Mouse (Mus musculus): Measurements from ENCODE around the gene Kcnc3. TPM values are rescaled to one million over a fixed set of nuclear protein-coding genes. Genes with fewer than 3 reads are reported as not detected.

Gene Kcnc3
- polyA plus RNA-seq, 1 experiment from 2014 or later: 0.84 TPM

DNA sequence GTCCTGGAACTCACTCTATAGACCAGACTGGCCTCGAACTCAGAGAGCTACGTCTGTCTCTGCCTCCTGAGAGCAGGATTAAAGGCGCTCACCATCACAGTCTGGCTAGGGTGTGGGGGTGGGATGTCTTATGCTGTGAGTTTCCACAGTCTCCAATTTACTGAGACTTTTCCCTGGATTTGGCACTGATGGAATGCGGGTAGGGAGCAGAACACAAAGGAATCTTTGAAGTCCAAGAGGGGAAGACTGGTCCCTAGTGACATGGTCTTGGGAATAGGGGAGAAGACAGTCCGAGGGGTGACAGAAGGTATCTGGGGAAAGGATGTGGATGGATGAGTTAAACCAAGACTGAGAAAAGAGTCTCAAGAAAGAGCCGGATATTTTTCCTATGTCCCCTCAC, 2.8 kb upstream of the Kcnc3 start:
- H3K4me3 ChIP-seq (replicated peaks): 0 out of 2 replicates have a peak overlapping the region, but pooled peaks have one; percentile 38
- no peaks in the 10 kb centered on the region for H3K9me3 ChIP-seq (replicated peaks)
- peaks cover 45% of the 10 kb centered on the region for H3K4me1 ChIP-seq
- no peaks in the 10 kb centered on the region for H3K36me3 ChIP-seq
- no peak overlapping the region for H3K27ac ChIP-seq (replicated peaks)
- WGBS: 35% methylated on average over 6 of the region's 6 CpGs
- H3K27me3 ChIP-seq: peaks cover 68% of the 10 kb centered on the region
- no peak for ATAC-seq (ENCODE audit: insufficient number of reproducible peaks, low FRiP score, low TSS enrichment, low read depth)
- 0 out of 2 replicates have a peak overlapping the region, but pooled peaks have one; percentile 62 for H3K4me2 ChIP-seq (replicated peaks)
- no peak overlapping the region for H3K9ac ChIP-seq

DNA sequence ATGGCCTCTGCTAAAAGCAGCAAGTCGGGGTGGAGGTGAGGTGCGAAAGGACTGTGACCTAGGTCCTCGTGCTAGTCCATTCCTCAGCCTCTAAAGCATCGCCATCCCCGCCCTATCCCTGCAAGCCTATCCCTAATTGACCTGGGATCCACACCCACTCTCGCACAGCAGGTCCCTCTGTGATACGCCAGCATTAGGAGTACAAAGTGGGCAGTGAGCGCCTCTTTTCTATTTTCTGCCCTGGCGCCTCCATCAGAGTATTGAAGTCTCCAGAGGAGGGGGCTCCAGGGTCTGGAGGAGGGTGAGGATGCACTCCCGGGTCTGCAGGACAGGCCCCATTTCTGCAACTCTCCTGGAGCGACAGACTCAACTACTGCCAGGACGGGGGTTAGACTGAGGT, 2.1 kb upstream of the Kcnc3 start:
- WGBS: 7% methylated on average over 12 of the region's 12 CpGs
- no peak for ATAC-seq (ENCODE audit: insufficient number of reproducible peaks, low FRiP score, low TSS enrichment, low read depth)
- Histone ChIP-seq H3K9me3 (replicated peaks) (no peaks in the 10 kb centered on the region), H3K27me3 (peaks cover 74% of the 10 kb centered on the region), H3K27ac (replicated peaks) (no peak overlapping the region), H3K9ac (no peak overlapping the region), H3K4me1 (peaks cover 48% of the 10 kb centered on the region), H3K36me3 (no peaks in the 10 kb centered on the region), H3K4me2 (replicated peaks) (peak overlapping the region; percentile 100), H3K4me3 (replicated peaks) (peak overlapping the region; percentile 60)

DNA sequence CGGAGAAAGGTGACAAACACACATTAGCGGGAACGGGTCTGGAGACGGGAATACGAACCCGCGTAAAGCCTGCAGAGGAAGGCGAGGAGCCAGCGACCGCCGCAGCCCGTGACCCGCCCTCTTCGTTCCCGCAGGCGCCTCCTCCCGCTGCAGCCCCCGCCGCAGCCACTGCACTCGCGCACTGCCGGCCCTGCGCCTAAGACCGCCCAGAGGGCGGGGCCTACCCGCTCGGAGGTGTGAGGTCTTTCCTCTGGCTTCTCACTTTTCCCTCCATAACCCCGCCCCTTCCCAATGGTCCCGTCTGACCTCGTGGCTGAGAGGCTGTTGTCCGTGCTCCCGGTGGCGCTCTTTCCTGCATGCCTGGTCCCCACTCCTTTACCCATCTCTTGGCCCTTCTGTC, 1.3 kb upstream of the Kcnc3 start:
- under 1% methylated on average over 33 of the region's 33 CpGs for WGBS
- H3K9me3 ChIP-seq (replicated peaks): no peaks in the 10 kb centered on the region
- no peaks in the 10 kb centered on the region for H3K36me3 ChIP-seq
- no peak overlapping the region for H3K27ac ChIP-seq (replicated peaks)
- no peak for ATAC-seq (ENCODE audit: insufficient number of reproducible peaks, low FRiP score, low TSS enrichment, low read depth)
- H3K4me1 ChIP-seq: peaks cover 55% of the 10 kb centered on the region
- peaks cover 79% of the 10 kb centered on the region for H3K27me3 ChIP-seq
- peak overlapping the region; percentile 100 for H3K4me2 ChIP-seq (replicated peaks)
- peak overlapping the region; percentile 60 for H3K4me3 ChIP-seq (replicated peaks)
- H3K9ac ChIP-seq: no peak overlapping the region

DNA sequence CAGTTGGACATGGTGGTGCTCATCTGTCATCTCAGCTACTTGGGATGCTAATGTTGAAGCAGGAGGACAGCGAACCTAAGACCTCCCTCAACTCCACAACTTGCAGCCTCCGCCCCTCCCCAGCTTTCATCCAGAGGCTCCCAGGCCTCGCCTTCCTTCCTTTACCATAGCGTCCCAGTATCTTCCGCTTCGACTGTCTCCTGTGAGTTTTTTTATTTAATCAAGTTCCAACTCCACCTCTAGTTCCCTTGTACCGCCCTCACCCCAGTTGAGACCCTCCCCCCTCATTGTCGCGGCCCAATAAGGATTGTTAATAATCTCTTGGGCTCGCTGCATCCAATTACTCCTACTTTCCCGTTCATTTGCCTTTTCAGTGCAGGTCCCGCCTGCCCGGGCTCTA, 518 bp upstream of the Kcnc3 start:
- peak overlapping the region; percentile 60 for H3K4me3 ChIP-seq (replicated peaks)
- no peak for ATAC-seq (ENCODE audit: insufficient number of reproducible peaks, low FRiP score, low TSS enrichment, low read depth)
- peaks cover 56% of the 10 kb centered on the region for H3K4me1 ChIP-seq
- H3K27me3 ChIP-seq: peaks cover 75% of the 10 kb centered on the region
- 4% methylated on average over 13 of the region's 13 CpGs for WGBS
- H3K27ac ChIP-seq (replicated peaks): peak overlapping the region; percentile 22; the same call in 1 of the 2 replicates
- no peak overlapping the region for H3K9ac ChIP-seq
- no peaks in the 10 kb centered on the region for H3K9me3 ChIP-seq (replicated peaks)
- peak overlapping the region; percentile 100 for H3K4me2 ChIP-seq (replicated peaks)
- no peaks in the 10 kb centered on the region for H3K36me3 ChIP-seq

DNA sequence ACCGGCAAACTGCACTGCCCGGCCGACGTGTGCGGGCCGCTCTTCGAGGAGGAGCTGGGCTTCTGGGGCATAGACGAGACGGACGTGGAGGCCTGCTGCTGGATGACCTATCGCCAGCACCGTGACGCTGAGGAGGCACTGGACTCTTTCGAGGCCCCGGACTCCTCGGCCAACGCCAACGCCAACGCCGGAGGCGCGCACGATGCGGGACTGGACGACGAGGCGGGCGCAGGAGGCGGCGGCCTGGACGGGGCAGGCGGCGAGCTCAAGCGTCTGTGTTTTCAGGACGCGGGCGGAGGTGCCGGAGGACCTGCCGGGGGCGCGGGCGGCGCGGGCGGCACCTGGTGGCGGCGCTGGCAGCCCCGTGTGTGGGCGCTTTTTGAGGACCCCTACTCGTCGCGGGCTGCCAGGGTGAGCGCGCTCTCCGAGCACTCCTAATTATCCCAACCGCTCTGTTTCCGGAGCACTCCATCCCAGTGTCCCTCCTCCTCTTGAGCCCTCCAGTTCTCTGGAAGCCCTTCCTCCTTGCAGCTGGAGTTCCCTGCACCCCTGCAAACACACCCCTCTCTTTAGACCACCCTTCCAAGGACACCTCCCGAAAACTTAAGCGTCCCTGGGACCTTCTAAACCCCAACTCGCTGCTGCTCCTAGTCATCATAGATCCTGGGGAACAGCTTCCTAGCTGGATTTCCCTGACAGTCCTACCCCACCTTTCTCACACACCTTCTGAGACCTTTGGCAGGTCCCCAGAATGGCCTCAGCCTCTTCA, 1.1 kb downstream of the Kcnc3 start:
- peak overlapping the region; percentile 60 for H3K4me3 ChIP-seq (replicated peaks)
- no peak for ATAC-seq (ENCODE audit: insufficient number of reproducible peaks, low FRiP score, low TSS enrichment, low read depth)
- peaks cover 59% of the 10 kb centered on the region for H3K27me3 ChIP-seq
- no peaks in the 10 kb centered on the region for H3K36me3 ChIP-seq
- H3K27ac ChIP-seq (replicated peaks): no peak overlapping the region
- peak overlapping the region; percentile 28 for H3K9ac ChIP-seq
- H3K4me2 ChIP-seq (replicated peaks): peak overlapping the region; percentile 100
- H3K9me3 ChIP-seq (replicated peaks): no peaks in the 10 kb centered on the region
- peaks cover 52% of the 10 kb centered on the region for H3K4me1 ChIP-seq
- under 1% methylated on average over 60 of the region's 60 CpGs for WGBS

DNA sequence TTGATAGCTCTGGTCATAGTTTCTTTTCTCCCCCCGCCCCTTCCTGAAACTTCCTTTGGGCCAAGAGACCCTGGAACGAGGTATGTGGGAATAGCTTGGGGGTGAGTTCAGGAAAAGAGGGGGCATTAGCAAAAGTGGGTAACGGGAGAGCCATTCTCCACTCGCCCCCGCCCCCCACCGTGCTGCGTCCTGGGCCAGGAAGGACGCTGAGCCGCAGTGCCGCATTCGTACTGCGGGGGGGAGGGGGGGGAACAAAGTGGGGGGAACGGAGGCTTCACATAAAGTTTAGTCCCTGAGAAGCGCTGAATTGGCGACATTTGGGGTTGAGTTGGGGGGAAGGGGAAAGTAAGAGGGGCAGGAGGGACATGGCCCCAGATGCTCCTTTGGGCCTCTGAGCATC, 2.6 kb downstream of the Kcnc3 start:
- ATAC-seq (ENCODE audit: insufficient number of reproducible peaks, low FRiP score, low TSS enrichment, low read depth): no peak
- Histone ChIP-seq H3K9ac (no peak overlapping the region), H3K4me3 (replicated peaks) (peak overlapping the region; percentile 60; the same call in 1 of the 2 replicates), H3K9me3 (replicated peaks) (no peaks in the 10 kb centered on the region), H3K4me2 (replicated peaks) (no peak overlapping the region), H3K4me1 (peaks cover 44% of the 10 kb centered on the region), H3K27ac (replicated peaks) (no peak overlapping the region), H3K27me3 (peaks cover 44% of the 10 kb centered on the region), H3K36me3 (no peaks in the 10 kb centered on the region)
- WGBS: under 1% methylated on average over 15 of the region's 15 CpGs

DNA sequence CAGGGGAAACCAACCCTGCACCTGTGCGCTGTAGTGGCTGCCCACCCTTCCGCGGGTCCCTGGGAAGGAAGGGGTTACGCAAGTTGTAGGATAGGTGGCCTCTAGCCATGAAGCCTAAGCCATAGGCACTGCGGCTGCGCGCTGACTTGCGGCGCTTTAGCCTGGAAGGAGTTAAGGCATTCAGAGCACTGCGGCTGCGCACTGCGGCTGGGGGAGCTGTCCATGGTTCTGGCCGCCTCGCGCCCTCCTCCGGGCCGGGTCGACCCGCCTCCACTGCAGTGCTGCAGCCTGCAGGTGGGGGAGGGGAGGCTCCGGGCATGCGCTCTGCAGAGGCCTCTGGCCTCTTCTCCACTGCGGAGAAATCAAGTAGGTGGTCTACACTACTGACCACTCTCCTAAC, 3.3 kb downstream of the Kcnc3 start:
- Histone ChIP-seq H3K4me1 (peaks cover 37% of the 10 kb centered on the region), H3K9me3 (replicated peaks) (no peaks in the 10 kb centered on the region), H3K27me3 (peaks cover 38% of the 10 kb centered on the region), H3K4me3 (replicated peaks) (0 out of 2 replicates have a peak overlapping the region, but pooled peaks have one; percentile 13), H3K4me2 (replicated peaks) (peak overlapping the region; percentile 34), H3K36me3 (no peaks in the 10 kb centered on the region), H3K27ac (replicated peaks) (no peak overlapping the region), H3K9ac (no peak overlapping the region)
- under 1% methylated on average over 22 of the region's 22 CpGs for WGBS
- no peak for ATAC-seq (ENCODE audit: insufficient number of reproducible peaks, low FRiP score, low TSS enrichment, low read depth)

DNA sequence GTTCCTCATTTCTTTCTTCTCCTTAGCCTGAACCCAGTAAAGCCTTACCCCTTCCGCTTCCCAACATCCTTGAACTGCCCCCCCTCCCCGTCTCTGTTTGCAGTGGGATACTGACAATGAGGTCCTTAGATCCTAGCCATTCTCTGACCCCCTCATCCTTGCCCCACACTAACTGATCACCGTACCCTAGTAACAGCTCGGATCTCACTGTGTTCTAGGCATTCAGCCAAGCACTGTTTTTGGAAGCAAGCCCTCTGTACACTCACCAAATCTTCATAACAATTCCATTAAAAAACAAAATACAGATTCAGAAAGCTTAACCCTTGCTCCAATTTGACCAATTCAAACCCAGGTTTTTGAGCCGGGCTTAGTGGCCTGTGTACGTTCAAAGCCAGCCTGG, 3.8 kb downstream of the Kcnc3 start:
- Histone ChIP-seq H3K4me1 (peaks cover 32% of the 10 kb centered on the region), H3K4me2 (replicated peaks) (peak overlapping the region; percentile 34; the same call in 1 of the 2 replicates), H3K4me3 (replicated peaks) (no peak overlapping the region), H3K36me3 (no peaks in the 10 kb centered on the region), H3K9ac (no peak overlapping the region), H3K27me3 (peaks cover 33% of the 10 kb centered on the region), H3K9me3 (replicated peaks) (no peaks in the 10 kb centered on the region), H3K27ac (replicated peaks) (no peak overlapping the region)
- no peak for ATAC-seq (ENCODE audit: insufficient number of reproducible peaks, low FRiP score, low TSS enrichment, low read depth)
- WGBS: 47% methylated on average over 6 of the region's 6 CpGs

DNA sequence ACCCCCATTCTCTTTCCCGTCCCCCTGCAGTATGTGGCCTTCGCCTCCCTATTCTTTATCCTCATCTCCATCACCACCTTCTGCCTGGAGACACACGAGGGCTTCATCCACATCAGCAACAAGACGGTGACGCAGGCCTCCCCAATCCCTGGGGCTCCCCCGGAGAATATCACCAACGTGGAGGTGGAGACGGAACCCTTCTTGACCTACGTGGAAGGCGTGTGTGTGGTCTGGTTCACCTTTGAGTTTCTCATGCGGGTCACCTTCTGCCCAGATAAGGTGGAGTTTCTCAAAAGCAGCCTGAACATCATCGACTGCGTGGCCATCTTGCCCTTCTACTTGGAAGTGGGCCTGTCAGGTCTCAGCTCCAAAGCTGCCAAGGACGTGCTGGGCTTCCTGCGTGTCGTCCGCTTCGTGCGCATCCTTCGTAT, 4.7 kb downstream of the Kcnc3 start:
- Histone ChIP-seq H3K27ac (replicated peaks) (no peak overlapping the region), H3K9me3 (replicated peaks) (no peaks in the 10 kb centered on the region), H3K9ac (no peak overlapping the region), H3K4me3 (replicated peaks) (no peak overlapping the region), H3K36me3 (no peaks in the 10 kb centered on the region), H3K4me1 (peaks cover 24% of the 10 kb centered on the region), H3K4me2 (replicated peaks) (no peak overlapping the region), H3K27me3 (peaks cover 30% of the 10 kb centered on the region)
- ATAC-seq (ENCODE audit: insufficient number of reproducible peaks, low FRiP score, low TSS enrichment, low read depth): no peak
- WGBS: 91% methylated on average over 20 of the region's 20 CpGs

DNA sequence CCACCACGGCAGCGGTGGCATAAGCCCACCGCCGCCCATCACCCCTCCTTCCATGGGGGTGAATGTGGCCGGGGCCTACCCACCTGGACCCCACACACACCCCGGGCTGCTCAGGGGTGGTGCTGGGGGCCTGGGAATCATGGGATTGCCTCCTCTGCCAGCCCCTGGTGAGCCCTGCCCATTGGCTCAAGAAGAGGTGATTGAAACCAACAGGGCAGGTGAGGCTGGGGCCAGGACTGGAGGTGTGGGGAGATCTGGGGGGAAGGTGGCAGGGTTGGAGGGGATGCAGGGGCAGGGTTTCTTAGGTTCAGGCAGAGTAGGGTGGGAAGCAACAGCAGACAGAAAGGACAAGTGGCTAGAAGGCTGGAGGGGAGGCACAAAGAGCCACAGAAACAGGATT, 5.6 kb downstream of the Kcnc3 start:
- Histone ChIP-seq H3K9me3 (replicated peaks) (no peaks in the 10 kb centered on the region), H3K27me3 (peaks cover 32% of the 10 kb centered on the region), H3K9ac (no peak overlapping the region), H3K27ac (replicated peaks) (no peak overlapping the region), H3K4me1 (peaks cover 20% of the 10 kb centered on the region), H3K36me3 (no peaks in the 10 kb centered on the region), H3K4me2 (replicated peaks) (no peak overlapping the region), H3K4me3 (replicated peaks) (no peak overlapping the region)
- WGBS: 90% methylated on average over 6 of the region's 6 CpGs
- ATAC-seq (ENCODE audit: insufficient number of reproducible peaks, low FRiP score, low TSS enrichment, low read depth): no peak

DNA sequence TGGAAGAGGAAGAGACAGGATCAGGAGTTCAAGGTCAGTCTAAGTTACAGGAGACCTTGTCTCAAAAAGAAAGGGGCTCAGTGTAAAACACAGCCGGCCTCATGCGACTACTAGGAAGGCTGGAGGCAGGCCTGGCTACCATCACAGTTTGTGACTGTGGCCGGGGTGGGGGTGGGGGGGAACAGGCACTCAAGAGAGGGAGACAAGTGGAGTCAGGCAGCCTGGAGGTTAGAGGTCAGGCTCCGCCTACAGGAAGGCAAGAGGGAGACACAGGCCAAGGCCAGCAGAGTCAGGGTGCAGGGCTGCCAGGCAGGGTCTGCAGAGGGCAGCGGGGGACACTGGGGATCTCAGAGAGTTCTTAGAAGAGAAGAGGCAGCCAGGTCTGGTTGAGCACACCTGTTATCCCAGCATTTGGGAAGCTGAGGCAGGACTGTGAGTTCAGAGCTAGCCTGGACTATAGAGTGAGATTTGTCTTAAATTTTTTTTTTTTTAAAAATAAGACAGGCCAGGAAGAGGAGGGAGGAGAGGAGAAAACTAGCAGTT, 6.6 kb downstream of the Kcnc3 start:
- Histone ChIP-seq H3K27ac (replicated peaks) (no peak overlapping the region), H3K4me2 (replicated peaks) (no peak overlapping the region), H3K4me3 (replicated peaks) (no peak overlapping the region), H3K36me3 (no peaks in the 10 kb centered on the region), H3K4me1 (peaks cover 15% of the 10 kb centered on the region), H3K9ac (no peak overlapping the region), H3K27me3 (peaks cover 32% of the 10 kb centered on the region), H3K9me3 (replicated peaks) (no peaks in the 10 kb centered on the region)
- 46% methylated on average over 5 of the region's 5 CpGs for WGBS
- ATAC-seq (ENCODE audit: insufficient number of reproducible peaks, low FRiP score, low TSS enrichment, low read depth): no peak
